Mouse (Mus musculus) testis, adult 2 months (tissue): ENCODE measurements at regions not wholly inside any gene's neighbourhood (a gene's known extent, or its start where the extent isn't known, plus 50 kb on each side); places are given as distances from the start of the nearest gene placed in this dataset.

Experiments
- CTCF ChIP-seq: fragments of 200-500 bp; IDR thresholded peaks from 2 replicates; pipeline ENCODE4 v1.5.1; 2012; ENCODE audit warnings: low read depth, mild to moderate bottlenecking, inconsistent platforms, low read length, moderate library complexity; ENCODE audit not compliant: control insufficient read depth, insufficient read depth, insufficient replicate concordance
- POLR2A ChIP-seq: fragments of 200-500 bp; IDR thresholded peaks from 2 replicates; pipeline ENCODE4 v1.6.1; 2012; ENCODE audit warnings: low read depth, mild to moderate bottlenecking, inconsistent platforms, low read length, moderate library complexity; ENCODE audit not compliant: control insufficient read depth

DNA sequence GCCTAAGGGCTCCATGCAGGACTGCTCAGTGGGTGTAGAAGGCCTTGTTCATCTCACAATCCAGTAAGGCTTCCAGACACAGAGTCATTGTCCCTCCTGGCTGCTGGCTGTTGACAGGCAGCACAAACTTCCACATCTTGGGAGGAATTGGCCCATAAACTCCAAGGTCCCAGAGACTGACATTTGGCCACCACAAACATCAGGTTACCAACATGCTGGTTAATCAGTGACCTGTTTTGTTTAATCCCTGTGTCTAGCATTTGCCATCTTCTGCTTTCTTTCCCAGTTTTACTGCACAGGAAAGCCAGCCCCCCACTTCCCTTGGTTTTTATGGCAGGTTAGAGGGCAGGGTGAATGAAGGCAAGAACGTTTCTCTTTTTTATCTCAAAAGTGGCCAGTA lies 80.5 kb downstream of the Gm12689 start:
- TF ChIP-seq CTCF = no peak
- no peak for TF ChIP-seq POLR2A
